Mouse (Mus musculus) urinary bladder, postnatal 36 days (tissue): Measurements from ENCODE around the gene Lrtm2.

Experiments
- DNase-seq, 2 experiments: peaks; one replicate each; pipeline ENCODE4 v3.0.0; 2022; ENCODE audit warnings: low spot score in 2 of 2, mixed read lengths in 1 of 2

The Lrtm2 gene

GRCm38 (mm10) chr6:119276713-119277112, 53.9 kb downstream of the Lrtm2 start:
- DNase-seq: no peak
